Mouse (Mus musculus) embryonic facial prominence, embryonic 10.5 days (tissue): Measurements from ENCODE around the gene Ess2. TPM values are rescaled to one million over a fixed set of nuclear protein-coding genes. Genes with fewer than 3 reads are reported as not detected.

ENCODE experiments used
- DNase-seq: peaks from one replicate; pipeline ENCODE4 v3.0.0-alpha.2; 2017; ENCODE audit warnings: low spot score
- H3K27ac ChIP-seq: fragments of 300-500 bp; sonication (generic); replicated peaks from 2 replicates; pipeline ENCODE4 v1.5.1; 2016; ENCODE audit warnings: mild to moderate bottlenecking
- H3K27me3 ChIP-seq: fragments of 300-500 bp; sonication (generic); replicated peaks from 2 replicates; pipeline ENCODE4 v1.6.1; 2016; ENCODE audit warnings: low read depth, mild to moderate bottlenecking; ENCODE audit not compliant: poor library complexity, severe bottlenecking
- H3K36me3 ChIP-seq: fragments of 300-500 bp; sonication (generic); replicated peaks from 2 replicates; pipeline ENCODE4 v1.6.1; 2016; ENCODE audit warnings: mild to moderate bottlenecking, moderate library complexity
- H3K4me1 ChIP-seq: fragments of 300-500 bp; sonication (generic); 2 replicates; pipeline ENCODE4 v1.6.1; 2016
- H3K4me3 ChIP-seq: fragments of 300-500 bp; sonication (generic); 2 replicates; pipeline ENCODE4 v1.5.1; 2016; ENCODE audit warnings: mild to moderate bottlenecking, moderate library complexity
- H3K9me3 ChIP-seq: fragments of 300-500 bp; sonication (generic); 2 replicates; pipeline ENCODE4 v1.6.1; 2016; ENCODE audit warnings: mild to moderate bottlenecking
- WGBS: fragments of 180-500 bp; shearing (Covaris S2); methylation state at CpG from one replicate; pipeline ENCODE4 v1.1.7; 2016; 5-methylcytosine and 5-hydroxymethylcytosine counted together
- polyA plus RNA-seq: library from polyadenylated mRNA; unstranded; fragments of >200 nt; fragmentation: Nextera tagmentation; extraction: Ambion mirVana; gene quantifications from 2 replicates; pipeline ENCODE4 v1.2.1, GENCODE M21; 2016

Ess2 gene
- polyA plus RNA-seq, 1 experiment from 2014 or later, result 60.6 TPM

DNA sequence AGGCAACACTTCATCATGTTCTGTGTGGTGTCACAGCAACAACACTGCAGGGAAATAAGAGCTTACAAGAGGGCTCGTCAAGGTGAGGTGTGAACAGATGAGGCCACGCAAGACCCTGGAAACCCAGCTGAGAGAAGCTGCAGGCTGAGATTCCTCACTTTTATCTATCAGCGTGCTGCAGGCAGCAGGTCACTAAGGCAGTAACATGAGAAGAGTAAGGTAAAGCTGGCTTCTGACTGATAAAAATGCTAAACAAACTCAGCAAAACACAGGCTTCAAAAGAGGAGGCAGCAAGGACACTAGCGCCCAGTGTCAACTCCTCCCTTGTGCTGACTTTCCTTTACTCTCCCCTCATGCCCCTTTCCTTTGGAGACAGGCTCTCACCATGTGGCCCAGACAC is 38.2 kb downstream of the Ess2 start:
- Histone ChIP-seq H3K36me3 (peaks cover 77% of the 10 kb centered on the region), H3K9me3 (no peaks in the 10 kb centered on the region), H3K4me3 (no peak overlapping the region), H3K4me1 (0 out of 2 replicates have a peak, but pooled peaks cover 5% of the 10 kb centered on the region), H3K27ac (no peak overlapping the region), H3K27me3 (no peaks in the 10 kb centered on the region)
- no peak for DNase-seq
- WGBS, result 64% methylated on average over 4 of the region's 4 CpGs

DNA sequence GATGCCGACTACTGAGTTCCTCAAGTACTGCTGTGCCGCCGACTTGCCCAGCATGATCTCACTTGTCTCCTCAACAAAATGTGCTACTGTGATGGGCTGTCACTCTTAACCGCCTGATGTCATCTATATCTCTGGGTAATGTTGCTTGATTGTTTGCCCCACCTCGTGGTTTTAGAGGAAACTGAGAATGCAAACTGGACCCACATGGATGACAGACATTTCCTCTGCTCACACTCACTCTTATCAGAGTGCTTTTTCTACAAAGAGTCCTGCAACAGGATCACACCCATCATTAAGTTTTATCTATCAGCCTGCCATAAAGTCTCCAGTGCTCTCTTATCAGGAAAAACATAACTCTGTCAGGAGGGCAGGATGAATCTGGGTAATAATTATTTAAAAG is 39.9 kb downstream of the Ess2 start:
- WGBS, result 90% methylated on average over 5 of the region's 5 CpGs
- 0 out of 2 replicates have a peak, but pooled peaks cover 5% of the 10 kb centered on the region for H3K4me1 ChIP-seq
- H3K36me3 ChIP-seq, result peaks cover 73% of the 10 kb centered on the region
- no peak overlapping the region for H3K27ac ChIP-seq
- H3K4me3 ChIP-seq, result no peak overlapping the region
- H3K27me3 ChIP-seq, result no peaks in the 10 kb centered on the region
- no peaks in the 10 kb centered on the region for H3K9me3 ChIP-seq
- no peak for DNase-seq

DNA sequence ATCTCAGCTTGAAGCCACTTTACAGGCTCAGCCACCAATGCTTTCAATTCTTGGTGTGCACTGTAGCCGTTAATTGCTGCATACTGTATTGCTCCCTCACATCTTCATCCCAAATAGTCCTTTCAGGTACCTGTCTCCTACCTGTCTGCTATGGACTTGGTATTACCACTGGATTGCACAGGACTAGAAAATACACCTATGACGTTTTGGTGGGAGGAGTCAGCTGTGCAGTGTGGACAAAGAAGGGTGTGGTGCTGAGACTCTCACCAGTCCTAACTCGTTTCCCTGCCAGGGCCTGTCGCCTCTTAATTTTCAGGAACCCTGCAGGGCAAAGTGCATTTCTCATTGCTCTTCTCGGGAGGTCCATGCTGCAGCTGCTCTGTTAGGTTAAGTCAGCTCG is 45.4 kb downstream of the Ess2 start:
- no peaks in the 10 kb centered on the region for H3K27me3 ChIP-seq
- H3K36me3 ChIP-seq, result peaks cover 83% of the 10 kb centered on the region
- H3K9me3 ChIP-seq, result no peaks in the 10 kb centered on the region
- DNase-seq, result no peak
- no peak overlapping the region for H3K4me3 ChIP-seq
- no peak overlapping the region for H3K27ac ChIP-seq
- 77% methylated on average over 6 of the region's 6 CpGs for WGBS
- no peaks in the 10 kb centered on the region for H3K4me1 ChIP-seq

DNA sequence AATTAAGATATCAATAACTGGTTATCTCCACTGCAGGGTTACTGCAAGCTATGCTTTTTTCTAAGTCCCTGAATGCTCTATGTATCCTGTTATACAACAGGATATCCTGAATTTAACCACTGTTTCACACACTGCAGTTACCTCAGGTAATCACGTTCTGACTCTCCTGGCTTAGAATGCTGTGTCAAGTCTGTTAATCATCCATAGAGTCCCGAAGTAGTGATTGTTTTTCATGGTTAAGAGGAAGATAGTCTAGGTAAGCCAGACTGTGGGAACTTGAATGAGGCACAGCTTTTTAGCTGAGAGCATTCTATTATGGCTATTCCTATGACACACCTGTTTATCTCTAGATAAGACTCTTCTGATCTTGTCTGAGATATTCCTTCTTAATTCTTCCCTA is 45.9 kb downstream of the Ess2 start:
- H3K9me3 ChIP-seq, result no peaks in the 10 kb centered on the region
- H3K4me3 ChIP-seq, result no peak overlapping the region
- H3K27ac ChIP-seq, result no peak overlapping the region
- 89% methylated on average over 2 of the region's 2 CpGs for WGBS
- H3K36me3 ChIP-seq, result peaks cover 83% of the 10 kb centered on the region
- H3K4me1 ChIP-seq, result no peaks in the 10 kb centered on the region
- H3K27me3 ChIP-seq, result no peaks in the 10 kb centered on the region
- DNase-seq, result no peak

DNA sequence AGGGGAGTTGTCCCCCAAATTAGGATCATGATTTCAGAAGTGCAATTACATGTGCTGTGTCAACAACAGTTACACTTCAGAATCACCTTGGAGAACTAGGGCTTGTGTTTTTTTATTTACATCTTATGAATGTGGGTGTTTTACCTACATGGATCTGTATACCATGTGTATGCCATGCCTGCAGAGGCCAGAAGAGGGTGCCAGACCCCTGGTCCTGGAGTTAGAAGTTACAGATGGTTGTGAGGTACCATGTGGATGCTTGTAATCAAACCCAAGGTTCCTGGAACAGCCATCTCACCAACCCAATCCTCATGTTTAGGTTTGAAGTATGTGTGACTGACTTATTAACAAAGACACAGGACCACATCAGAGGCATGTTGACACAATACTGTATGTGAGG is 52.6 kb downstream of the Ess2 start:
- peak; percentile 40 for DNase-seq
- H3K36me3 ChIP-seq, result peaks cover 91% of the 10 kb centered on the region

DNA sequence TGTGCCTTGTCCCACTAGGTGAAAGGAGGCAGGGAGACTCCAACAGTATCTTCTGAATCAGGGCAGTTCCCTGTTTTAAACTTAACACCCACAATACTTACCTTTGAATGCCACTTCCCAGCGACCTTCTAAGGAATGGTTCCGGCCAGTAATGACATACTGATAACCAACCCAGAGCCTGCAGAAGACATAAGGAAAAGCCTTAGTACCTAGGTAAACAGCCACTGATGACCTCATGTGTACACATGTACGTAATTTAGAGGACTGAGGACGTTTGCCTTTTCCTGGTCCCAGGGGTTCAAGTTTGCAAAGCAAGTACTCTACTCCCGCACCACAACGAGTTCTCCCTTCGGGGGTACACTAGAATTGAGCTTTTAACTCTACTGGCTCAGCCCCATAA is 54.0 kb downstream of the Ess2 start:
- Histone ChIP-seq H3K36me3 (peaks cover 96% of the 10 kb centered on the region), H3K27ac (no peak overlapping the region), H3K4me3 (no peak overlapping the region), H3K27me3 (no peaks in the 10 kb centered on the region), H3K9me3 (no peaks in the 10 kb centered on the region), H3K4me1 (no peaks in the 10 kb centered on the region)
- WGBS, result 92% methylated on average over 7 of the region's 7 CpGs
- DNase-seq, result no peak

More for the DNA sequence above, 52.6 kb downstream of the Ess2 start:
- no peak overlapping the region for H3K27ac ChIP-seq
- no peaks in the 10 kb centered on the region for H3K4me1 ChIP-seq
- H3K9me3 ChIP-seq, result no peaks in the 10 kb centered on the region
- no peak overlapping the region for H3K4me3 ChIP-seq
- no peaks in the 10 kb centered on the region for H3K27me3 ChIP-seq

DNA sequence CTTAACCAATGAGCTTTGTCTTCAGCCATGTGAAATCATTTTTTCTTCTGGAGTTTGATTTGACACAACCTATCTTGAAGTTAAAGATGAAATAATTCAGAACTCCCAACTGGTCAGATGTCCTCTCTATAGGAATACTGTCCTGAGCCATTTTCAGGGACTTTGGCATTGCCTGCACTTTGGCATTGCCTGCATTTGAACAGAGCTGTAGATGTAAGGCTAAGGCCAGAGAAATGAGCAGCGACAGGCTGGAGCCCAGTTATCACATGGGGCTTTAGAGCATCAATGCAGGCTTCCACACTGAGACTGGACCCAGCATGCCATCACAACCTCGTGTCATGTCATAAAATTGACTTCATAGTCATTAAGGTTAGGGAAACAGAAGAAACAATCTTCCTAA is 57.9 kb downstream of the Ess2 start:
- 90% methylated on average over 2 of the region's 2 CpGs for WGBS
- peaks cover 97% of the 10 kb centered on the region for H3K36me3 ChIP-seq

DNA sequence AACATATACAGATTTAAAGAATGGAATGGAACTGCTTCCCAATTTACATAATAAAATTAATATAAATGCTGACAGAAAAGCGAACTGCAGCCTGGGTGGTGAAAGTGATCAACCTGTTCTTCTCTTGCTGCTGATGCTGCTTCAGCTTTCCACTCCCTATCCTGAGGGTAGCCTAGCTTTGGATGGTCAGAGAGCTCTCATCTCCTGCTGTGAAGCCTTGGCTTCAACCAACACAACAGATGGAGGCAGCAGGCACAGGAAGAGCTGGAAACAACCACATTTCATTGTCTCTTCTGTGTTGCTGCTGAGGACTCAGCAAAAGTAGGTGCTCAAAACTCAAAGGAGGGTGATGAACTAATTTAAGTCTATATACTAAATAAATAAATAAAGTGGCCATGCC is 59.3 kb downstream of the Ess2 start:
- H3K27ac ChIP-seq, result no peak overlapping the region
- DNase-seq, result no peak
- H3K4me3 ChIP-seq, result no peak overlapping the region
- WGBS, result 96% methylated on average over 1 of the region's 1 CpGs
- H3K36me3 ChIP-seq, result peaks cover 97% of the 10 kb centered on the region
- no peaks in the 10 kb centered on the region for H3K9me3 ChIP-seq
- H3K4me1 ChIP-seq, result no peaks in the 10 kb centered on the region
- H3K27me3 ChIP-seq, result no peaks in the 10 kb centered on the region

More for the DNA sequence above, 57.9 kb downstream of the Ess2 start:
- Histone ChIP-seq H3K9me3 (no peaks in the 10 kb centered on the region), H3K4me1 (no peaks in the 10 kb centered on the region), H3K27ac (no peak overlapping the region), H3K4me3 (no peak overlapping the region), H3K27me3 (no peaks in the 10 kb centered on the region)
- no peak for DNase-seq

DNA sequence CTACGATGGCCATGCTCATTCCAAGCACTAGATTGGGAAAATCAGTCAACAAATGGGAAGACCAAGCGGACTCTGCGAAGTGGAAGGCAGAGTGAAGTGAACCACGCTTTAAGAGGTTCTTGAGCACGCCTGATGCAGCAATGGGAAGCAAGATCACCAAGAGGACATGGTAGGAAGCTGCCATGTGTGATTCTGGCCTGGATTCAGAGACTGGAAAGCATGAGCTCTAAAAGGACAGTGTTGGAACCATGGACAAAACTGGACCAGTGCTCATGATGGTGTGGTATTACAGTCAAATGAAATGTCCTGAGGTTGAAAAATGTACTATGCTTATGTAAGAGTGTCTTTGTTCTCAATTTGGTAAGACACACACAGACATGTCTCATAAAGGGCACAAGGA is 59.8 kb downstream of the Ess2 start:
- H3K4me1 ChIP-seq, result no peaks in the 10 kb centered on the region
- H3K4me3 ChIP-seq, result no peak overlapping the region
- no peak for DNase-seq
- no peaks in the 10 kb centered on the region for H3K9me3 ChIP-seq
- H3K27ac ChIP-seq, result no peak overlapping the region
- peaks cover 97% of the 10 kb centered on the region for H3K36me3 ChIP-seq
- WGBS, result 96% methylated on average over 5 of the region's 5 CpGs
- H3K27me3 ChIP-seq, result no peaks in the 10 kb centered on the region

Other genes starting within 250 kb of the Ess2 start
- 50.3 and 50.5 TPM in 2 replicates for gene Med15, start 178.5 kb downstream of the Ess2 start, polyA plus RNA-seq
- gene Klhl22, start 151.7 kb downstream of the Ess2 start, polyA plus RNA-seq, result 64.9 and 72.8 TPM in 2 replicates
- 9.3 and 10.5 TPM in 2 replicates for gene Scarf2, start 114.1 kb downstream of the Ess2 start, polyA plus RNA-seq
- not detected in 2 replicates for gene B830017H08Rik, start 78.2 kb downstream of the Ess2 start, polyA plus RNA-seq
- 2.5 and 4.1 TPM in 2 replicates for gene Car15, start 73.0 kb downstream of the Ess2 start, polyA plus RNA-seq
- 0.35 and 0.42 TPM in 2 replicates for gene Gm20518, start 19.7 kb downstream of the Ess2 start, polyA plus RNA-seq
- gene Tssk1, start 17.1 kb downstream of the Ess2 start, polyA plus RNA-seq, result 0.04 TPM in 1 of 2 replicates, not detected in the other
- gene Dgcr2, start 12.8 kb downstream of the Ess2 start, polyA plus RNA-seq, result 98.6 and 100 TPM in 2 replicates
- 0.14 TPM in 1 of 2 replicates, not detected in the other for gene Tssk2, start 12.7 kb downstream of the Ess2 start, polyA plus RNA-seq
- not detected in 2 replicates for gene Gsc2, start 3.7 kb upstream of the Ess2 start, polyA plus RNA-seq
- 85.8 and 90.6 TPM in 2 replicates for gene Slc25a1, start 16.9 kb upstream of the Ess2 start, polyA plus RNA-seq
- gene Vpreb2, start 69.1 kb upstream of the Ess2 start, polyA plus RNA-seq, result not detected in 2 replicates
- 151 and 165 TPM in 2 replicates for gene Dgcr6, start 141.5 kb upstream of the Ess2 start, polyA plus RNA-seq
- 16.2 and 16.9 TPM in 2 replicates for gene Prodh, start 178.9 kb upstream of the Ess2 start, polyA plus RNA-seq
- 0.87 and 1.4 TPM in 2 replicates for gene Rtn4r, start 216.3 kb upstream of the Ess2 start, polyA plus RNA-seq